Mouse (Mus musculus): ENCODE results near the gene Mrpl37.

- TF ChIP-seq POLR2A (IDR thresholded peaks at IDR 0.05; ENCODE audit: borderline replicate concordance, low read depth, low read length) (no peak), CTCF (IDR thresholded peaks at IDR 0.05; ENCODE audit: low read depth, low read length) (no peak)
These were observed 5.7 kb upstream of the Mrpl37 start for GRCm38 (mm10) chr4:107072343-107072742.
